Mouse (Mus musculus): ENCODE measurements around the gene Sdha. TPM values are rescaled to one million over a fixed set of nuclear protein-coding genes. Genes with fewer than 3 reads are reported as not detected.

Gene Sdha
- 128 and 137 TPM in 2 replicates for polyA plus RNA-seq (2015; fragmentation: Nextera tagmentation; extraction: Ambion mirVana)

GRCm38 (mm10) chr13:74349566-74350434 lies at the start of gene Sdha, which contains the start of gene Ccdc127:
TSS of gene Sdha (minus strand) at chr13:74350280.
TSS of gene Ccdc127 (plus strand) at chr13:74350309.

GRCm38 (mm10) chr13:74399298-74399839 lies 49.3 kb upstream of the Sdha start, which contains the start of gene Ftl1-ps1:
TSS of gene Ftl1-ps1 (plus strand) at chr13:74399694.

GRCm38 (mm10) chr13:74390371-74390990 lies 40.4 kb upstream of the Sdha start, which contains the start of gene Zfp72:
TSS of gene Zfp72 (minus strand) at chr13:74390836.

GRCm38 (mm10) chr13:74363859-74364235 lies 13.8 kb upstream of the Sdha start, which contains the start of gene Lrrc14b:
TSS of gene Lrrc14b (minus strand) at chr13:74364005.

GRCm38 (mm10) chr13:74317170-74317849 lies 32.8 kb downstream of the Sdha start, which contains the start of gene Pdcd6:
TSS of gene Pdcd6 (minus strand) at chr13:74317580.

GRCm38 (mm10) chr13:74292167-74292566 lies 57.9 kb downstream of the Sdha start, which contains the start of gene Ahrr:
TSS of gene Ahrr (minus strand) at chr13:74292331.

Other genes with a start within 250 kb of the Sdha start
- gene Slc9a3, start 228.8 kb downstream of the Sdha start, polyA plus RNA-seq (2015; fragmentation: Nextera tagmentation; extraction: Ambion mirVana), result not detected in 2 replicates
- 30.9 and 34.4 TPM in 2 replicates for gene Exoc3, start 141.5 kb downstream of the Sdha start, polyA plus RNA-seq (2015; fragmentation: Nextera tagmentation; extraction: Ambion mirVana)
- 0.10 and 0.13 TPM in 2 replicates for gene Ahrr, start 57.9 kb downstream of the Sdha start, polyA plus RNA-seq (2015; fragmentation: Nextera tagmentation; extraction: Ambion mirVana)
- 110 and 114 TPM in 2 replicates for gene Pdcd6, start 32.7 kb downstream of the Sdha start, polyA plus RNA-seq (2015; fragmentation: Nextera tagmentation; extraction: Ambion mirVana)
- 22.8 and 28.8 TPM in 2 replicates for gene Ccdc127, start within 50 bp of the Sdha start, polyA plus RNA-seq (2015; fragmentation: Nextera tagmentation; extraction: Ambion mirVana)
- gene Lrrc14b, start 13.7 kb upstream of the Sdha start, polyA plus RNA-seq (2015; fragmentation: Nextera tagmentation; extraction: Ambion mirVana), result not detected in 2 replicates
- 1.1 and 1.4 TPM in 2 replicates for gene Zfp72, start 40.6 kb upstream of the Sdha start, polyA plus RNA-seq (2015; fragmentation: Nextera tagmentation; extraction: Ambion mirVana)
- 113 and 116 TPM in 2 replicates for gene Ftl1-ps1, start 49.4 kb upstream of the Sdha start, polyA plus RNA-seq (2015; fragmentation: Nextera tagmentation; extraction: Ambion mirVana)
- gene Zfp825, start 143.7 kb upstream of the Sdha start, polyA plus RNA-seq (2015; fragmentation: Nextera tagmentation; extraction: Ambion mirVana), result 15.3 and 15.7 TPM in 2 replicates